Mouse (Mus musculus): ENCODE results near the gene Adck1. TPM values are rescaled to one million over a fixed set of nuclear protein-coding genes. Genes with fewer than 3 reads are reported as not detected.

Adck1 gene
- total RNA-seq, 2 experiments from 2014 or later: 32.7 to 35.0 TPM

- no peak for TF ChIP-seq CTCF (IDR thresholded peaks at IDR 0.05)
- DNase-seq (ENCODE audit: extremely low spot score in 1 of 2, low spot score in 2 of 2): no peak
- intact Hi-C loops (cut with DNase I): no loop called here
- Histone ChIP-seq H3K4me3 (no peak overlapping the region), H3K27ac (no peak overlapping the region)
Measured at GRCm38 (mm10) chr12:88490881-88491280, 130.5 kb downstream of the Adck1 start.

Other genes with a start within 250 kb of the Adck1 start
- not detected for gene Gm10436, start 178.4 kb upstream of the Adck1 start, total RNA-seq (2021)
- not detected for gene Gm8332, start 110.5 kb upstream of the Adck1 start, total RNA-seq (2021)
- gene Gm5662, start 86.1 kb upstream of the Adck1 start, total RNA-seq (2021): not detected
- not detected for gene Gm5039, start 36.5 kb upstream of the Adck1 start, total RNA-seq (2021)

Measured in left cerebral cortex, adult 2 months (tissue).